Mouse (Mus musculus) ZHBTc4 (cell line): ENCODE data around the gene Ppp1r21.

Experiments
- DNase-seq: peaks from one replicate; pipeline ENCODE4 v3.0.0-alpha.2; 2011; ENCODE audit warnings: low read depth, low spot score

Gene Ppp1r21

GRCm38 (mm10) chr17:88613172-88613571 lies 83.3 kb downstream of the Ppp1r21 start:
- peak; percentile 74 for DNase-seq

GRCm38 (mm10) chr17:88613721-88614120 lies 83.8 kb downstream of the Ppp1r21 start:
- peak; percentile 76 for DNase-seq

DNA sequence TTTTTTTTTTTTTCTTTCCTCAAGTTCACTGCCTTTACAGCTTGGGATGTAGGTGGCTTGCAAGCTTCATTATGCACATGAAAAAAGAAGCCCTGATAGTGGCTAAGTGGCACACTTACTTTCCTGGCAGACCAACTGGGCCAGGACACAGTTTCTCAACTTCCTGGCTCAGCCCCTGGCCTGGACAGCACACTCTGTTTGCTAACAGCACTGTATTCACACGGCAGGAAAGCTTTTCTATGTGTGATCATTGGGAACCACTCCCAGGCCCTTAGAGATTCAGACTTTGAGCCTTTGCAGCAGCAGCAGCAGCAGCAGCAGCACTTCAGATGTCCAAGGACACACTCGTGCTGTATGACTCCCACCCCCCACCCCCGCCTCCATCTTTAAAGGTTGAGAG lies 84.3 kb downstream of the Ppp1r21 start:
- peak; percentile 56 for DNase-seq

- no peak for DNase-seq
Measured at GRCm38 (mm10) chr17:88614733-88615132, 84.8 kb downstream of the Ppp1r21 start.

DNA sequence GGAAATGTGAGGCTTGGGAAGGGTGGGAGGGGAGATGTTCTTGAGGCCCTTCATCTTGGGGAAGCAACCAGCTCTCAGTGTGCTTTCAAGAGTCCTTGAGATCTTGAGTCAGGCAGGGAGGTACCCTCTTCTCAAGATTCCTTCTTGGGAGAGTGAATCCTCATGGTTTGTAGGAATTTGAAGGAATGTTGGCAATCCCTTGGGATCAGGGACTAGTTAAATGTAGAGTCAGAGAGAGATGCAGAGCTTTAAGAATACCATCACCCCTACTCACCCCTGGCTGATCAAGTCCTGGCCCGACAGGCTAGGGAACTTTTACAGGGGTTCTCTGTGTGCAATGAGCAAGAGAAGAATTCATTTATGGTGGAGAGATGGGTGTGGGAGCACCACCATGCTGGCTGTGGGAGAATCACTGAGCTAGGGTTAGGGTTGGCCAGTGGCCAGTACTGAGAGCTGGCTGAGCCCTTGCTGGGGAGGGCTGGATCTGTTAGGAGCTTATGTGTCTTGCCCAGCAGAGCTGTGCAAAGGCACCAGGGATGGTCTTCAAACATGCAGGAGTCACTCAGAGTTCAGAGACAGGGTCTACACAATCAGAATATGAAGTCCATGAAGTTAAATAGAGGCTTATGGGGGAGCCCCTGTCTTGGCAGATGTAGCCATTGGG lies 85.7 kb downstream of the Ppp1r21 start:
- no peak for DNase-seq

- DNase-seq = no peak
Measured at GRCm38 (mm10) chr17:88620935-88621334, 91.0 kb downstream of the Ppp1r21 start.

DNA sequence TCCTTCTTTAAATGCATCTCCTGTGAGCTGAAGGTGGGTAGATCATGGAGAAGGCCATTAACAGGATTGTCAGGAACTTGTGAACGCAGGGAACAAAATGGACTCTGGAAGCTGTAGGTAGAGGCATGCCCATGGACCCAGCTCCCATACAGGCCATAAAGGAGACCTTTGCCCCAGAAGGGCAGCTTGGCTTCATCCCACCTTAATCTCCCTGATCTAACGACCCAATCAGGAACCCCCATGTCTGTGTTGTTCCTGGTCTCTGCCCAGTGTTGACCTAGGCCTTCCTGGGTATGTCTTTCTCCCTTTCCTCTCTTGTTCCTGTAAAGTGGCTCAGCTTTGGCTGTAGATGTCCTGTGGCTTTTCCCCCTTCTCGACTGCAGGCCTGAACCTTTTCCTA lies 91.5 kb downstream of the Ppp1r21 start:
- no peak for DNase-seq

DNA sequence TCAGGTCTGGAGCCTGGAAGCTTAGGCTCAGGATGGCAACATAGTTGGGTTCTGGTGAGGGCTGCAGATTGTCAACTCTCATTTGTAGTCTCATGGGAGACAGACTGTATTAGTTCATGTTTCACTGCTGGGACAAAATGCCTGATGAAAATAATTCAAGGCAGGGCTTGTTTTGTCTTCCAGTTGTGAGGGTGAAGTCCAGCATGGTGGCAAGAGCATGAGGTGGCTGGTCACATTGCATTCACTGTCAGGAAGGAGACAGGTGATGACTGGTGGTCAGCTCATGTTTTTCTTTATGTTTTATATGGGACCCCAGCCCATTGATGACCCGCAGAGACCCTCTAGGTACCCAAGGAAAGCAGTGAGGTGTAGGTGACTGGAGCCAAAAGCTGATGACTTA lies 92.8 kb downstream of the Ppp1r21 start:
- no peak for DNase-seq

DNA sequence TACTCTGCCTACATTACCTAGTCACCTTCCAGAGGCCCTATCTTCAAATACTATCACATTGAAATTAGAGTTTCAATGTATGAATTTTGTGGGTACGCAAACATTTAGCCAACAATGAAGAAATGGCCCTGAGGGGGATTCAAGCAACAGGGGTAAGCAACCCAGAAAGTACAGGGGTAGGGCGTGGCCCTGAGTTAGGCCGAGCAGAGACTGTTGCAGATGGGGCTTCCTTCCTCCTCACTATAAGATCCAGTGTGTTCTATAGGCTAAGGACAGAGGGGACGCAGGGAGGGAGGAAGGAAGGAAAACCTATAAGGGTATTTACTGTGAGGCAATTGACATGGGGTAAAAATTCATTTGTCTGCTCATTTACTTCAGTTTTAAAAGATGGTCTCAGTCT lies 94.5 kb downstream of the Ppp1r21 start:
- no peak for DNase-seq

GRCm38 (mm10) chr17:88625350-88625749 lies 95.4 kb downstream of the Ppp1r21 start:
- DNase-seq = peak; percentile 31

DNA sequence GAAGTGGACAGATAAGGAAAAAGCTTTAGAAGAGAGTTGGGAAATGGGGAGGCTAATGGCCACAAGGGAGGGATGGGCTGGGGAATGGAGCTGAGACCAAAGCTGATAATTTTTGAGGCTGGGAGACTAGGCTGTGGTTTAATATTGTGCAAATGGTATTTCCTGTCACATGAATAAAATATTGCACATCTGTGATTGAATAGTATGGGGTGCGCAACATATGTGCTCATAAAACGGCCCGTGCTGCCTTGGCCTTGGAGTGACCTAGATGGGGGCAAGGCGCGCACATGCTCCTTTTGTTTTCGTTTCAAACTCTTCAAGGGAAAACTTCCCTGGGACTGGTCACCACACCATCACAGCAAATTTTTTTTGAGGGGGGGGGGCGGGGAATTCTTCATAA lies 96.0 kb downstream of the Ppp1r21 start:
- no peak for DNase-seq

GRCm38 (mm10) chr17:88626347-88626811 lies 96.5 kb downstream of the Ppp1r21 start:
- DNase-seq = peak; percentile 64

DNA sequence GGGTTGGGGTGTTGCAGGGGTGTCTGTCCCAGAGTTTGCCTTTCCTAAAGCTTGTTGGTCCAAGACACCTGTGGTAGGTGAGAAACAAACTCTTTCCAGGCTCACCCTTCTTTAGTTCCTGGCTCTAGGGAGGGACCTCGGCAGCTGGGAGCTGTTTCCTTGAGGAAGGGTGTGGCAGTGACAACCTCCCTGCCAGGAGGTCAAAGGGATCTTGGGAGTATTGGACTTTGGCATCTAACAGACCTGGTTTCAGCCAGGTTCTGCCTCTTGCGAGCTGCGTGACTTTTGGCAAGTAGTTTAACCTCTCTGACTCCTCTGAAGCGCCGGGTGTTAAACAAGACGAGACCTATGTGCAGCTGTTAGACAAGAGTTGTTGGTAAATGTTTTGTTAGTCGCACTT lies 97.2 kb downstream of the Ppp1r21 start:
- DNase-seq = peak; percentile 73

DNA sequence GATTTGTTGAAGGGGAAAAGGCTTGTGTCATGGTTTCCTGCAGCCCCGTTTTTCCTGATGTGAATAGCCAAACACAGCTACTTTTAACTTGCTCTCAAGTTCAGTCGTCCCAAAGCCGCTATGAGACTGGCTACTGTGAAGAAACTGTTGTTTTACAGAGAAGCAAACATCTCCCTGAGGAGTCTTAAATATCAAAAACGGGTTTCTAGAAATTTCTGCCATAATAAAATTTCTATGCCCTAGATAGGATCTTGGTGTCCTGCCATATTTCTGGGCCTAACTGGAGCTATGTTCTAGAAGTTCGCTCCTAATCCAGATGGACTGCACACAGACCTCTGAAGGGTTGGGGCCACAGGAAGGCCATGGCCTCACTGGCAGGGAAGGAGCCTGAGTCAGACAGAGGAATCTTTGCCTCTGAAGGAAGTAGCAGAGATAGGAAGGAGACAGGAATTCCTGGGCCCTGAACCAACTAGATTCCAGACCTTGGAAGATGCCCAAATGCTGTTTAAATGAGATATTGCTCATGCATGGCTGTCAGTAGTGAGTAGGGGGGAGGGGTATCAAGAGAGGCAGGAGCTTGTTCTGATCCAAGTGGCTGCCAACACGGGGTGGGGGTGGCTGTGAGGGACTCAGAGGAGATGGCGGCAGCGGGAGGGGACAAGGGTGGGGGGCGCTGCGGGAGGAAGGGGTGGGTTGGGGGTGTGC lies 98.9 kb downstream of the Ppp1r21 start:
- no peak for DNase-seq

- DNase-seq = no peak
Measured at GRCm38 (mm10) chr17:88629381-88629759, 99.5 kb downstream of the Ppp1r21 start.

- peak; percentile 53 for DNase-seq
Measured at GRCm38 (mm10) chr17:88629931-88630553, 100.1 kb downstream of the Ppp1r21 start.

DNA sequence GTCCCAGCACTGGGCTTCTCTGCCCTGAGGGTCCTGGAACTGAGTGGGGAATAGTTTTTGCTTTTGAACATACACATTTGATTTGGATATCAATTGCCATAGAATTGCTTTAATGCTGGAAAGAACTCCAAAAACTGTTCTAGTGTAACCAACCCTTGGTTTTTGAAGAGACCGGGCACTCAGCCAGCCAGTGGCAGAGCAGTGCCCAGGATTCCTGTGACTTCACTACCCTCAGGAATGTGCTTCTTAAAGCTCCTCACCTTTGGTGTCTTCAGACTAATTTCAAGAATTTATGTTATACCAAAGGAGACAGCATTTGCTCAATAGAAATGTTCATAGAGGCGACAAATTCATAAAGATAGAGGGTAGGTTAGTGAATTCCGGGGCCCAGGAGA lies 100.6 kb downstream of the Ppp1r21 start:
- DNase-seq = no peak

GRCm38 (mm10) chr17:88632631-88633030 lies 102.7 kb downstream of the Ppp1r21 start:
- no peak for DNase-seq

- no peak for DNase-seq
Measured at GRCm38 (mm10) chr17:88636076-88636475, 106.2 kb downstream of the Ppp1r21 start.

DNA sequence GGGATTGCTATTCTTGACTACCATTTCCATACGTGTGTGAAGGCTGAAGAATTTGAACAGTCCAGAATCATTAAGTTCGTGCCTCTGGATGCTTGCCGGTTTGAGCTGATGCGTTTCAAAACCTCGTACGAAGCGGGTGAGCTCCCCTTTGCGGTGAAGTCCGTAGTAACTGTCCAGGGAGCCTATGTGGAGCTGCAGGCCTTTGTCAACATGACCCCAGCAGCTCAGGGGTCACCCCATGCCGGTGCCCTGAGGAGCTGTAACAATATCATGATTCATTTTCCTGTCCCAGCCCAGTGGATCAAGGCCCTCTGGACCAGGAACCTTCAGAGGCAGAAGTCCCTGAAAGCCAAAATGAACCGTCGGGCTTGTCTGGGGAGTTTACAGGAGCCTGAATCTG lies 106.7 kb downstream of the Ppp1r21 start:
- DNase-seq = peak; percentile 29
